Mouse (Mus musculus) layer of hippocampus, adult 2 months (tissue): ENCODE data around the gene Bpi. TPM values are rescaled to one million over a fixed set of nuclear protein-coding genes. Genes with fewer than 3 reads are reported as not detected.

Experiments used
- DNase-seq, 2 experiments: peaks; one replicate each; pipeline ENCODE4 v3.0.0; 2022; ENCODE audit warnings: low spot score in 2 of 2
- H3K27ac ChIP-seq: fragments of 200-600 bp; 2 replicates; pipeline ENCODE4 v1.8.1; 2022
- H3K4me3 ChIP-seq: fragments of 200-600 bp; 2 replicates; pipeline ENCODE4 v1.8.1; 2022; ENCODE audit warnings: mild to moderate bottlenecking
- CTCF ChIP-seq: fragments of 200-600 bp; conservative IDR thresholded peaks from 2 replicates; pipeline ENCODE4 v1.8.1; 2022; ENCODE audit warnings: antibody characterized with exemption, mild to moderate bottlenecking, moderate library complexity
- total RNA-seq, 2 experiments: library from RNA; stranded (reverse); gene quantifications; 2 replicates each; pipeline ENCODE4 v1.2.3; 2021

The Bpi gene
- total RNA-seq, 2 experiments from 2014 or later, result not detected

- no peak for TF ChIP-seq CTCF
- Histone ChIP-seq H3K4me3 (no peak overlapping the region), H3K27ac (no peak overlapping the region)
- DNase-seq, result no peak
Observed at GRCm38 (mm10) chr2:158247852-158248251, 10.0 kb upstream of the Bpi start.

- H3K27ac ChIP-seq, result no peak overlapping the region
- H3K4me3 ChIP-seq, result no peak overlapping the region
- no peak for DNase-seq
- TF ChIP-seq CTCF, result no peak
Observed at GRCm38 (mm10) chr2:158248318-158248717, 9.6 kb upstream of the Bpi start.

DNA sequence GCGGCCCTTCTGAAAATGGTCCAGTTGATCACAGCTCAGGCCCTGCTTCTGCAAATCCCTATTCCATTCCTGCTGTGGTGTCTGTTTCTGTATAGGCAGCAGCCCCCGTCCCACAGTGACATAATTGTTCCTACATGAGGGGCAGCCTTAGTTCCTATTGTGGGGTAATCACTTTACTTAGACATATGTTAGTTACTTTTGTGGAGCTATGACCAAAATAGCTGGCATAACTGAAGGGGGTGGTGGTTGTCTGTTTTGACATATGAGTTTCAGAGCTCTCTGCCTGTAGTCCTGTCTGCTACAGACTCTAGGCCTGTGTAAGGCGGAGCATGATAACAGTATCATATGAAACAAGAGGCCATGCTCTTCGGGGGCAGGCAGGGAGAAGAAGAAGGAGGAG, 7.3 kb upstream of the Bpi start:
- Histone ChIP-seq H3K4me3 (no peak overlapping the region), H3K27ac (no peak overlapping the region)
- TF ChIP-seq CTCF, result no peak
- peak in 1 of 2 experiments; percentile 30 for DNase-seq

- no peak overlapping the region for H3K4me3 ChIP-seq
- TF ChIP-seq CTCF, result no peak
Observed at GRCm38 (mm10) chr2:158253806-158254205, 4.1 kb upstream of the Bpi start.

DNA sequence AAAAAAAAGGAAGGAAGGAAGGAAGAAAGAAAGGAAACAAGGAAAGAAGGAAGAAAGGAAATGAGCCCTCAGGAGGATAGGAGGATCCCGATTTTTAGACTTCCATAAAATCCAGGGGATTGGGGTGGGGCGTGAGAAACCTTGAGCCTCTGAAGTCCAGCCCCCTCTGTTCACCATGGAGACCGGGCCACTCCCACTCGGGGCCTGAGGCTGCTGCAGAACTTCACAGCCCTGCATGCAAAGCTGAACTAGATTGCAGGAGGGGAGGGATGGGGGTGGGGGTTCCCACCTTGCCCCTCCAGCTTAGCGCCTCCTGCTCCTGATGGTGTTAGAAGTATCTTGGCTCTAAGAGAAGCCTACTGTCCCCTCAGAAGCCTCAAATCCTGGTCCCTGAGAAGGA, 1.0 kb upstream of the Bpi start:
- no peak for DNase-seq
- TF ChIP-seq CTCF, result no peak
- H3K27ac ChIP-seq, result no peak overlapping the region
- H3K4me3 ChIP-seq, result no peak overlapping the region

More at GRCm38 (mm10) chr2:158253806-158254205, 4.1 kb upstream of the Bpi start:
- DNase-seq, result no peak
- no peak overlapping the region for H3K27ac ChIP-seq

DNA sequence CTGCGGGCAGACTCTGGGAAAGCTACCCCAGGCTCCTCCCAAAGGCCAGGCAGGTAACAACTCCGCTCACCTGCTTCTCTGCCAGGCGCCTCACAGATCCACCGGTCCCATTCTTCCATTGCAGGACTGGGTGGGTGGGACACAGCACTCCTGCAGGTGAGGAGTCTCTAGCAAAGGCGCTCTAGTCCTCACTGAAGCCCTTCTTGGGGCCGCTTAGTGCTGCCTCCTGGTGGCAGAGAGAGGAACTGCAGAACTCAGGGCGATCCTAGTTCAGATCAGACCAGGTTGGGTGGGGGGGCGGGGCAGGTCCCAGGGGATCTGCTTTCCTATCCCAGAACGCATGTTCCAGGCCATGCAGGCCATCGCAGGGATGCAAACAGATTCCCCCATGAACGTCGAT, 887 bp downstream of the Bpi start:
- DNase-seq, result peak; percentile 16 to 67
- TF ChIP-seq CTCF, result peak; percentile 81
- Histone ChIP-seq H3K27ac (no peak overlapping the region), H3K4me3 (no peak overlapping the region)

DNA sequence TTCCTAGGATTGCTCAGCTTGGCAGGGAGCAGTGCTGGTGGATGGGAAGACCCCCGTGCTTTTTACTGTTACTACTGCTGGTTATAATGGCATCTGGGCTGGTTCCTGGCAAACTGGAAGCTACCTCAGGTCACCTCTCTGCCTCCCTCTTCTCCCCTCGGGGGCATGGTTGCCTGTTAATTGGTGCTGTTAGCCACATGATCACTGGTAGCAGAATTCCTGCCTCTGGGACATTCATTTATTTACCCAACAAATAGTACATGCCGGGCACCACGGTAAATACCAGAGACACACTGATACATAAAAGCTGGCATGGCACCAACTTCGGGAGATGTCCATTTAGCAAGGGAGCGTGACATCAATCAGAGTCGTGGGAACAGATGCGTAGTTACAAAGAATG, 1.6 kb downstream of the Bpi start:
- no peak for TF ChIP-seq CTCF
- DNase-seq, result no peak
- no peak overlapping the region for H3K27ac ChIP-seq
- H3K4me3 ChIP-seq, result no peak overlapping the region

DNA sequence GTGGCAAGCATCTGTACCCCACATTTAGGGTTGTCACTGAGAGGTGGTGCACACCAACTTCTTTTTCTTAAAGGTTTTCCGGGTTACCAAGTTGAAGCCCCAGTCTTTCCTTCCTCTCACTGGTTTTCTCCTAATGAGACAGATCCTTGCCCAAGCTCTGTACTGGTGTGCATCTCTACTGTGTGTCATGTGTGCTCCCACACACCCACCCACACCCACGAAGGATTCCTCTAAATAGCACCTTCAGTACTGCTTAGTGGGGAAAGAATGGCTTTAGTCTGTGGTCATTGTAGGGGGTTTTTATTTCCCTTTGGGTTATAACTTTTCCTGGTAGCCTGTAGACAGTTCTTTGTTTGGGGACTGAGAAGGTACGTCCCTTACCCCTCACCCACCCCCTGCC, 7.0 kb downstream of the Bpi start:
- no peak overlapping the region for H3K27ac ChIP-seq
- DNase-seq, result no peak
- no peak for TF ChIP-seq CTCF
- no peak overlapping the region for H3K4me3 ChIP-seq

DNA sequence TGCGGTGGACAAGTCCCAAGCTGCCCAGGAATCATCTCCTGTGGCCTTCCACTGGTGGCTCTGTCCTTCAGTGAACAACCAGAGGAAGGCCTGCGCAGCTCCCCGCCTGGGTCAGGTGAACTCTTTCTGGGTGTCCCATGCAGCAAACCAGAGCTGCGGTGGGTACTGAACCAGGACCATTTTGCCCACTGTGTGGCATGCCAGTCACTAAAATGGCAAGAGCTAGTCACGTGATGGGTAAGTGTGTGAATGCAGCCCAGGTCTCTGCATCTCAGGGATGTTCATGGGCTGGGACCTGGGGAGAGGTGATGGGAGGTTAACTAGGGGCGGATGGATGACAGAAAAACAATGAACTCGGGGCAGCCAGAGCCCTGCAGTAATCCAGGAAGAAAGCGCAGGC, 12.1 kb downstream of the Bpi start:
- DNase-seq, result no peak
- Histone ChIP-seq H3K27ac (no peak overlapping the region), H3K4me3 (no peak overlapping the region)
- TF ChIP-seq CTCF, result no peak

DNA sequence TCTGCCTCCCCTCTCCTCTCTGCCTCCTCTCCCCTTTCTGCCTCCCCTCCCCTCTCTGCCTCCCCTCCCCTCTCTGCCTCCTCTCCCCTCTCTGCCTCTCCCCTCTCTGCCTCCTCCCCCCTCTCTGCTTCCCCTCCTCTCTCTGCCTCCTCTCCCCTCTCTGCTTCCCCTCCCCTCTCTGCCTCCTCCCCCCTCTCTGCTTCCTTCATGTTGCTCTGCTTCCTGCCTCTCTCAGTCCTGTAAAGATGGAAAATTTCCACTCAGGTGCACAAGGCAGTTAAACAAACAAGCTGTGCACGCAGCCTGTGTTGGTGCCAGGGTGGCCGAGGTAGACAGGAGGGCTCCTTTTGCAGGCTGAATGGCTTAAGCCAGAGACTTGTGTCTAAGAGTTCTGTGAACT, 15.8 kb downstream of the Bpi start:
- no peak for DNase-seq
- no peak for TF ChIP-seq CTCF
- no peak overlapping the region for H3K27ac ChIP-seq
- H3K4me3 ChIP-seq, result no peak overlapping the region

DNA sequence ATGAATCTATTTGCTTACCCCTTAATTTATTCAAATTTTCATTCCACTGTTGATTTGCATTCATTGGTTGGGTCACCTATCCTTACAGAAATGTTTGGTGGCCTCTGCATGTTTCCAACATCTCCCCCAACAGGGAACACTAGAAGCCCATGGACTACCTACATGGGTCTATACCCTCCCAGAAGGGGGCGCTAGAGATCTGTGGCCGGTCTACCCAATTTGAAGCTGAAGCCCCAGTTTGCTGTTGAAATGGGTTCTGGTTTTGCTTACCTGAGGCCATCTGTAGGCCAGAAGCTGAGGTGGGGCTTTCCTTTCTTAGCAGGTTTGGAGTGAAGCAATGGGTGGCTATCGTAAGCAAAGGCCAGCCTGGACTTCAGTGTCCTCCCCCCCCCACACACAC, 17.5 kb downstream of the Bpi start:
- peak; percentile 55 for TF ChIP-seq CTCF
- no peak overlapping the region for H3K4me3 ChIP-seq
- no peak for DNase-seq
- H3K27ac ChIP-seq, result no peak overlapping the region

DNA sequence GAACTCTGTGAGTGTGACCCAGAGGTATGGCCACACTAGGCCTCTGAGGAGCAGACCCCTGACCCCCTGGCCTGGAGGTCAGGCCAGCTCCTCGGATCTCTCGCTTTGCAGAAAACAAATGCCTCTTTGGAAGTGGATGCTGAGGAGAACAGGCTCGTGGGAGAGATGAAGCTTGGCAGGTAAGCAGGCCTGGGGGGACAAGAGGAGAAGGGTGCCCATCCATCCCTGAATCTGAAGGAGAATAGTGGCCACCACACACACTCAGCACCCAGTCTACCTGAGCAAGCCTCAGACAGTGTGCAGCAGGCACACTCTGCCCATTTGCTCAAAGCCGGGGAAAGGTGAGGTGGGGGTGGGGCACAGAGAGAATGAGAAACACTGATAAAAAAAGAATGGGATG, 17.9 kb downstream of the Bpi start:
- no peak for DNase-seq
- H3K4me3 ChIP-seq, result no peak overlapping the region
- H3K27ac ChIP-seq, result no peak overlapping the region
- TF ChIP-seq CTCF, result no peak

- no peak for DNase-seq
- no peak for TF ChIP-seq CTCF
Observed at GRCm38 (mm10) chr2:158276451-158276850, 18.6 kb downstream of the Bpi start.

DNA sequence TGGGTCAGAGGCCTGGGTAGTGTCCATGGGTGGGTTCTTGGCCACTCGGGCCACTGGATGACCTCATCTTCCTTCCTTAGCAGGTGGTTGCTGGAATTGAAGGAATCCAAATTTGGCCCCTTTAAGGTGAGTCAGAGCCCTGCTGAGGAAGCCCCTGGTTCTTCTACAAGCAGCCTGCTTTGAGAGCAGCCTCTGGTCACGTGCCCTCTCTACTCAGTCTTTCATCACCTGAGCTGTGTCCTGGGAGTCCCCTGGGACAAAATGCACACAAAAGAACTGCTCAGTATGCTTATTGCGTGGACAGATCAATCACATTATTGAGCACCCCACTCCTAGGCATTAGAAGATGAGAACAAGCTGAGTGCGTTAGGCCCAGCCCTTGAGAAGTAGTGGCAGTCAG, 19.0 kb downstream of the Bpi start:
- no peak overlapping the region for H3K27ac ChIP-seq
- TF ChIP-seq CTCF, result no peak
- no peak for DNase-seq
- no peak overlapping the region for H3K4me3 ChIP-seq

More at GRCm38 (mm10) chr2:158276451-158276850, 18.6 kb downstream of the Bpi start:
- H3K4me3 ChIP-seq, result no peak overlapping the region
- H3K27ac ChIP-seq, result no peak overlapping the region

DNA sequence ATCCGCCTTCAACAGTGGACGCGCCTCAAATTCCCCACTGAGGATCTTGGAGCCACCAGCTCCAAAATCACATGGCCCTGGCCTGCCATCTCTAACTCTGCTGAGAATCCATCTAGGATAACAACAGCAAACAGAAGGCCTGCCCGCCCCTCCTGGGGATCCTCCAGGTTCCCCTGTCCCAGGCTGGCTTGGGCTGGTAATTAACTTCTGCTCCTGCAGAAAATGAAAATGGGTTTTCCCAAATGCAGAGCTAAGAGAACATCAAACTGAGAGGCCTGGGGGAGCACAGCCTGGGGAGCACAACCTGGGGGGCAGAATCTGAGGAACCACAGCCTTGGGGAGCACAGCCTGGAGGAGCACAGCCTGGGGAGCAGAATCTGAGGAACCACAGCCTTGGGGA, 21.8 kb downstream of the Bpi start:
- Histone ChIP-seq H3K4me3 (no peak overlapping the region), H3K27ac (no peak overlapping the region)
- no peak for TF ChIP-seq CTCF
- DNase-seq, result no peak
